Comparison of ENCODE assay signal across 1 mouse cellular context in the genomic region with DNA sequence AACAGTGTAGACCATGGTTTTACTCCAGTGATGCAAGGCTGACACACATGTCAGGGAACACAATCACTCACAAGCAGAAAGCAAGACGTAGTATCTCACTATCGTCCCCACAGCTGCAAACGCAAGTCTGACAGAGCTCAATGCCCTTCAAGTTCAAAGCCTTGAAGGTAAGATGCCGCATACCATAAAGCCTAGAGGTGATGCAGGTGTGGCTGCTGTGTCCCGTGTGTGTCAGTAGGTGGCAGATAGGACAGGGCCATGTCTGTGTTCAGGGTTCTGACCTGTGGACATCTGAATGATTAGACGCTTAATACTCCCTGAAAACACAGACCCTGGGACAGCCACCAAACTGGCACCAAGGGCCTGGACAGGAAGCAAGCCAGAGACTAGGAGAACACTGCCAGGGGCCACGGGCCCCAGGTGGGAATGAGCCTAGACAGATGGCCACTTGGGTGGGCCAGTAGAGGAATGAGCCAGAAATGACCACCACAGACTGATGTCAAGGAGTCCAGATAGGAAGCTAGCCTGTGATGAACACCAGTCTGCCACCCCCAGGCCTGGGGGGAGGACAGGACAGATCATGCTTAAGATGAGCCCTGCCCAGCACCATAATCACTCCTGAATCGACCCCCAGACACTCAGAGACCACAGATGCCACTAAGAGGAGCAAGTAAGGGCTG.
TF ChIP-seq lines count a peak whose summit lies in the region.

No protein-coding gene starts in this region.

TF ChIP-seq in CH12.LX, 34 proteins besides CTCF, POLR2A, EP300 and RAD21:
- no peak for TF ChIP-seq PAX5 (IDR thresholded peaks at IDR 0.05; ENCODE audit: low read length)
- TF ChIP-seq SMC3 (IDR thresholded peaks at IDR 0.05; ENCODE audit: low read depth, low read length) = peak; percentile 20; the same call in 1 of the 2 replicates
- TF ChIP-seq MAX (IDR thresholded peaks at IDR 0.05; ENCODE audit: low read length) = no peak
